Mouse (Mus musculus) midbrain, embryonic 16.5 days (tissue): Measurements from ENCODE around the gene Cd200r4. TPM values are rescaled to one million over a fixed set of nuclear protein-coding genes. Genes with fewer than 3 reads are reported as not detected.

Experiments
- ATAC-seq: fragments of 200-750 bp; cut with Nextera tagmentation; 2 replicates; pipeline ENCODE4 v1.8.0; 2017; ENCODE audit warnings: moderate TSS enrichment
- H3K27ac ChIP-seq: fragments of 300-500 bp; sonication (generic); 2 replicates; pipeline ENCODE4 v1.5.1; 2014; ENCODE audit warnings: mild to moderate bottlenecking, low read length, mixed read lengths
- H3K27me3 ChIP-seq: fragments of 300-500 bp; sonication (generic); 2 replicates; pipeline ENCODE4 v1.6.1; 2014; ENCODE audit warnings: low read depth, low read length, mixed read lengths; ENCODE audit not compliant: control insufficient read depth, insufficient read depth
- H3K36me3 ChIP-seq: fragments of 300-500 bp; sonication (generic); 2 replicates; pipeline ENCODE4 v1.6.1; 2014; ENCODE audit warnings: mild to moderate bottlenecking, low read length, moderate library complexity, mixed read lengths; ENCODE audit not compliant: control insufficient read depth, insufficient read depth
- H3K4me1 ChIP-seq: fragments of 300-500 bp; sonication (generic); 2 replicates; pipeline ENCODE4 v1.6.1; 2014; ENCODE audit warnings: mild to moderate bottlenecking, low read length, mixed read lengths; ENCODE audit not compliant: control insufficient read depth, insufficient read depth
- H3K4me2 ChIP-seq: fragments of 300-500 bp; sonication (generic); 2 replicates; pipeline ENCODE4 v1.6.1; 2014; ENCODE audit warnings: mild to moderate bottlenecking, low read length, mixed read lengths
- H3K4me3 ChIP-seq: fragments of 300-500 bp; sonication (generic); 2 replicates; pipeline ENCODE4 v1.5.1; 2014; ENCODE audit warnings: low read depth, mild to moderate bottlenecking, low read length, moderate library complexity, mixed read lengths
- H3K9ac ChIP-seq: fragments of 300-500 bp; sonication (generic); 2 replicates; pipeline ENCODE4 v1.6.1; 2014; ENCODE audit warnings: low read depth, low read length, mixed read lengths
- H3K9me3 ChIP-seq: fragments of 300-500 bp; sonication (generic); replicated peaks from 2 replicates; pipeline ENCODE4 v1.6.1; 2014; ENCODE audit warnings: mild to moderate bottlenecking, low read length, mixed read lengths; ENCODE audit not compliant: control insufficient read depth, poor library complexity, severe bottlenecking
- WGBS: fragments of 180-500 bp; shearing (Covaris S2); extraction: QIAGEN DNeasy Blood & Tissue Kit; methylation state at CpG from one replicate; pipeline ENCODE4 v1.1.7; 2014; 5-methylcytosine and 5-hydroxymethylcytosine counted together
- polyA plus RNA-seq: library from polyadenylated mRNA; unstranded; fragments of >200 nt; fragmentation: Nextera tagmentation; extraction: Ambion mirVana; gene quantifications from 2 replicates; pipeline ENCODE4 v1.2.1, GENCODE M21; 2015

Cd200r4 gene
- not detected in 2 replicates for polyA plus RNA-seq

DNA sequence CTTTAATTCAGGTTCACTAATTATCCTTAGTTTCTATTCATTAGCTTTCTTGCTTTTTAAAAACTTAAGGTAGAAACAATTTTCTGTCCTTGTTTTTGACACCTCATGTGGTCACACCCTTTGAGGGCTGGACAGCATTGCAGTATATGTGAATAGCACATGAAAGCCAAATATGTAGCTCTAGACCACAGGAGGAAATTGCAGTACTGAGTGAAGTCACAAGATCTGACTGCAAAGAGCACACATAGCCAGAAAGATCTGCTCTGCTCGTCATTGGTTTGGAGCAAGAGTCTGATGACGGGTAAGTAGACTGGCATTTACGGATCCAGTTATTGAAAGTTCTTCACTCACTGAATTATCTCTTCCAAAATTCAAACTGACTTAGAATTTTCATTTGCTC, at the start of gene Cd200r4:
Cd200r4 (plus strand) TSS at position 190 of the 400 bp plus-strand sequence.
- Histone ChIP-seq H3K36me3 (no peaks in the 10 kb centered on the region), H3K9ac (no peak within 1 kb of the TSS), H3K9me3 (no peaks in the 10 kb centered on the region), H3K27ac (no peak within 1 kb of the TSS), H3K4me2 (no peak within 1 kb of the TSS), H3K4me3 (no peak within 1 kb of the TSS), H3K4me1 (no peaks in the 10 kb centered on the region), H3K27me3 (no peaks in the 10 kb centered on the region)
- 92% methylated on average over 3 of the region's 3 CpGs for WGBS
- ATAC-seq, result no peak

- H3K4me2 ChIP-seq, result no peak overlapping the region
- ATAC-seq, result no peak
- 73% methylated on average over 1 of the region's 1 CpGs for WGBS
- H3K9me3 ChIP-seq, result no peaks in the 10 kb centered on the region
- H3K9ac ChIP-seq, result no peak overlapping the region
- H3K27me3 ChIP-seq, result no peaks in the 10 kb centered on the region
- H3K36me3 ChIP-seq, result no peaks in the 10 kb centered on the region
- no peak overlapping the region for H3K4me3 ChIP-seq
- H3K27ac ChIP-seq, result no peak overlapping the region
- H3K4me1 ChIP-seq, result no peaks in the 10 kb centered on the region
These were observed 49.7 kb upstream of the Cd200r4 start for GRCm38 (mm10) chr16:44761811-44762210.

DNA sequence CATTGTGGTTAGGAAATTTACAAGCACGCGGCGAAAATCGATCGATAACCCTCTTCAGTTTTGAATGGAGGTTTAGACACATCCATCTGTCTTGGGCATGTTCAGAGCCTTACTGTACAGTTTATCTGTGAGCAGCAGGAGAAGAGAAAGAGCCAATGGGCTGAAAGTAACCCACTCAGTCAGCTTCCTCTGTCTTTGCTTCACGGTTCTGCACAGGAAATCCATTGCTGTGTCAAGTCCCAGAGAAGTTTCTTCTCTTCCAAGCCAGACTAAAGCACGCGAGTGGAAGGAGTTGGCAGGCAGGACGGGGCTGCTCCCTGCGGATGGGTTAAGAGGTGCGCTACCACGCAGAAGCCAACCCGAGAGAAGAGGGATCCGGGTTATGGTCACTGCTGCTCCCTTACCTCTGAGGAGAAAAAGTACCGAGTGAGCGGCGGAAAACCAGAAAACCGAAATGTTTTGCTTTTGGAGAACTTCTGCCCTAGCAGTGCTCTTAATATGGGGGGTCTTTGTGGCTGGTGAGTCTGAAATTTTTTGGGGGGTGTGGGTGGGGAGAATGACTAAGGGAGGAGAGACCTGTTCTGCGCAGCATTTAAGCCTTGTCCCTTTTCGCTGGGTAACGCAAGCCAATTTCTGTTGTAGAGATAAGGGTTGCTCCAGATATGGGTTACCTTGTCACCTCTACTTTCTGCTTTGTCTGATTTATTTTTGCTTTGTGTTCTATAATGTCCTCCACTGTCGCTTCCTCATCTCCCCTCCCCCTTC, 45.8 kb upstream of the Cd200r4 start, which contains the start of gene Cd200r1:
Cd200r1 (plus strand) TSS at position 182 of the 765 bp plus-strand sequence.
- no peaks in the 10 kb centered on the region for H3K4me1 ChIP-seq
- no peak within 1 kb of the TSS for H3K27ac ChIP-seq
- no peaks in the 10 kb centered on the region for H3K27me3 ChIP-seq
- no peak for ATAC-seq
- no peak within 1 kb of the TSS for H3K4me2 ChIP-seq
- no peaks in the 10 kb centered on the region for H3K36me3 ChIP-seq
- WGBS, result 87% methylated on average over 22 of the region's 22 CpGs
- H3K9me3 ChIP-seq, result no peaks in the 10 kb centered on the region
- no peak within 1 kb of the TSS for H3K9ac ChIP-seq
- H3K4me3 ChIP-seq, result no peak within 1 kb of the TSS

- Histone ChIP-seq H3K4me1 (no peaks in the 10 kb centered on the region), H3K36me3 (no peaks in the 10 kb centered on the region), H3K27me3 (no peaks in the 10 kb centered on the region), H3K9me3 (no peaks in the 10 kb centered on the region), H3K4me2 (no peak overlapping the region), H3K27ac (no peak overlapping the region), H3K4me3 (no peak overlapping the region), H3K9ac (no peak overlapping the region)
- no peak for ATAC-seq
- 90% methylated on average over 9 of the region's 9 CpGs for WGBS
These were observed 45.1 kb upstream of the Cd200r4 start for GRCm38 (mm10) chr16:44766320-44766892.

- ATAC-seq, result no peak
- Histone ChIP-seq H3K27me3 (no peaks in the 10 kb centered on the region), H3K9ac (no peak overlapping the region), H3K4me3 (no peak overlapping the region), H3K36me3 (no peaks in the 10 kb centered on the region), H3K9me3 (no peaks in the 10 kb centered on the region), H3K27ac (no peak overlapping the region), H3K4me1 (no peaks in the 10 kb centered on the region), H3K4me2 (no peak overlapping the region)
- WGBS, result 87% methylated on average over 7 of the region's 7 CpGs
These were observed 44.0 kb upstream of the Cd200r4 start for GRCm38 (mm10) chr16:44767506-44767905.

- ATAC-seq, result no peak
- Histone ChIP-seq H3K27me3 (no peaks in the 10 kb centered on the region), H3K9ac (no peak overlapping the region), H3K4me1 (no peaks in the 10 kb centered on the region), H3K4me3 (no peak overlapping the region), H3K36me3 (no peaks in the 10 kb centered on the region), H3K9me3 (no peaks in the 10 kb centered on the region), H3K4me2 (no peak overlapping the region), H3K27ac (no peak overlapping the region)
- 61% methylated on average over 2 of the region's 2 CpGs for WGBS
These were observed 43.6 kb upstream of the Cd200r4 start for GRCm38 (mm10) chr16:44767967-44768366.

- Histone ChIP-seq H3K9ac (no peak overlapping the region), H3K27ac (no peak overlapping the region), H3K4me1 (no peaks in the 10 kb centered on the region), H3K27me3 (no peaks in the 10 kb centered on the region), H3K4me3 (no peak overlapping the region), H3K36me3 (no peaks in the 10 kb centered on the region), H3K4me2 (no peak overlapping the region), H3K9me3 (no peaks in the 10 kb centered on the region)
- 82% methylated on average over 6 of the region's 6 CpGs for WGBS
- ATAC-seq, result no peak
These were observed 39.0 kb upstream of the Cd200r4 start for GRCm38 (mm10) chr16:44772577-44772976.

DNA sequence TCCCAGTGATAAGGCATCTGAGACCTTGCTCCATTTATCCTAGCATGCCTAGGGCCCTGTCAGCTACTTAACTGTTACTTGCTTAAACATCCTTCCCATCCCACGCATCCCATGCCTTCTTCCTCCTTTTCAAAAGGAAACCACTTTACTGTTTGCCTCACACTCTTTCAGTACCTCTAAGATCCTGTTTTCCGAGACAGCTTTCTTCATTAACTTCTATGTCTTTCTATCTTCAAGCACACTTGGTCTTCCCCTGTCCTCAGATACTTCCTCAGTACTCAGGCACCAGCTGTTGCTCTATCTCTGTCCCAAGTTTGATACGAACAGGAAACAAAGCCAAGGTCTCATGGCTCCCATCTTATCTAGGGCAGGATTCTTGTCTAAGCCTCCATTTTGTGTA, 37.9 kb upstream of the Cd200r4 start:
- Histone ChIP-seq H3K9me3 (no peaks in the 10 kb centered on the region), H3K36me3 (no peaks in the 10 kb centered on the region), H3K4me3 (no peak overlapping the region), H3K4me1 (no peaks in the 10 kb centered on the region), H3K27me3 (no peaks in the 10 kb centered on the region), H3K27ac (no peak overlapping the region), H3K4me2 (no peak overlapping the region), H3K9ac (no peak overlapping the region)
- ATAC-seq, result no peak
- 85% methylated on average over 3 of the region's 3 CpGs for WGBS

DNA sequence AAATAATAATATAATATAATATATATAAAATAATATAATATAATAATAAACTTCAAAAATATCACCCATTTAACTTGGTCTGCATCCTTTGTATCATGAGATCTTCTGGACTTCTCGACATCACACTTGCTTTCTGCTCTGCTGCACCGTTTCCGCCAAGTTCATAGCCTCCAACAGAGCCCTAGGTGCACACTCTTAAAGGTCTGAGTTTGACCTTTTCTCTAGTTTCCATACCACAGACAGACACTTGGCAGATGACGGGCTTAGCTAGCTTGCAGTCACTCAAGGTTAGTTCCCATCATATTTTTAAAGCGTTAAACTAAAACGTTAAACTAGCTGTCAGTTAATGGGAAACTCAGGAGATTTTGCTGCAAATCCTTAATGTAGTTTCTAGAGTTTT, 37.3 kb upstream of the Cd200r4 start:
- ATAC-seq, result no peak
- WGBS, result 94% methylated on average over 6 of the region's 6 CpGs
- Histone ChIP-seq H3K4me3 (no peak overlapping the region), H3K27me3 (no peaks in the 10 kb centered on the region), H3K9me3 (no peaks in the 10 kb centered on the region), H3K27ac (no peak overlapping the region), H3K9ac (no peak overlapping the region), H3K36me3 (no peaks in the 10 kb centered on the region), H3K4me1 (no peaks in the 10 kb centered on the region), H3K4me2 (no peak overlapping the region)
